Mouse (Mus musculus): ENCODE results near the gene Dusp12.

DNA sequence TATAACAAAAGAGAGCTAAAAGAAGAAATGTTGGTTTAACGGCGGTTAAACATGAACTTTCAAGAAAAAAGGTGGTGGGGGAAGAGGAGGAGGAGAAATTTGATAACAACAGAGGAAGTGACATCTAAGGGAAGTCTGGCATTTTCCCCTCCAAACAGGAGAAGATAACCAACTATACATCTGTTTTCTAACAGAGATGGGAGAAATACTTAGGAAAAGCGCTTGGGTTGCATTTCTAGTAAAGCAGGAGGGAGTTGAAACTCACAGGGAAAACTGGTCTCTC lies 23.0 kb downstream of the Dusp12 start:
- TF ChIP-seq CTCF (IDR thresholded peaks at IDR 0.05; ENCODE audit: control insufficient read depth, insufficient read depth, insufficient read length) (no peak), FOSL1 (IDR thresholded peaks at IDR 0.05; ENCODE audit: insufficient read depth, low read length, poor library complexity, severe bottlenecking) (no peak), USF1 (IDR thresholded peaks at IDR 0.05; ENCODE audit: low read depth) (no peak), MYOG (IDR thresholded peaks at IDR 0.05; ENCODE audit: control insufficient read depth, extremely low read depth, insufficient read length) (no peak)

All from C2C12 (cell line).